Mouse (Mus musculus): Measurements from ENCODE around the gene Rnf121. TPM values are rescaled to one million over a fixed set of nuclear protein-coding genes. Genes with fewer than 3 reads are reported as not detected.

Rnf121 gene
- polyA plus RNA-seq (2015; fragmentation: Nextera tagmentation; extraction: Ambion mirVana) = 16.2 and 18.2 TPM in 2 replicates

- peak; percentile 97 for DNase-seq (ENCODE audit: low spot score)
- H3K36me3 ChIP-seq (ENCODE audit: insufficient read depth, low read length) = no peaks in the 10 kb centered on the region
- H3K4me2 ChIP-seq (replicated peaks; ENCODE audit: low read depth, low read length) = peak within 1 kb of the TSS; percentile 75
- WGBS = under 1% methylated on average over 56 of the region's 56 CpGs
- no peak for TF ChIP-seq EP300 (IDR thresholded peaks at IDR 0.05)
- peaks cover 13% of the 10 kb centered on the region; the same call in 1 of the 2 replicates for H3K4me1 ChIP-seq (ENCODE audit: insufficient read depth, low read depth, low read length)
- no peaks in the 10 kb centered on the region for H3K9me3 ChIP-seq (ENCODE audit: low read length)
- peak within 1 kb of the TSS; percentile 79 for H3K27ac ChIP-seq (ENCODE audit: low read length)
- H3K27me3 ChIP-seq (replicated peaks; ENCODE audit: insufficient read depth, low read length) = no peaks in the 10 kb centered on the region
- H3K9ac ChIP-seq (replicated peaks; ENCODE audit: low read depth) = peak within 1 kb of the TSS; percentile 48
- ATAC-seq = peak; percentile 99
- H3K4me3 ChIP-seq (ENCODE audit: low read depth, low read length) = peak within 1 kb of the TSS; percentile 62
Observed at GRCm38 (mm10) chr7:102065046-102065891, at the start of gene Rnf121, which contains the start of the genes Xndc1 and Xntrpc. Gene Rnf121, minus strand, starts transcription at chr7:102065469. Gene Xndc1, plus strand, starts transcription at chr7:102065511. Gene Xntrpc, plus strand, starts transcription at chr7:102065713.

- H3K4me3 ChIP-seq (ENCODE audit: low read depth, low read length) = no peak overlapping the region
- no peaks in the 10 kb centered on the region for H3K4me1 ChIP-seq (ENCODE audit: insufficient read depth, low read depth, low read length)
- H3K9me3 ChIP-seq (ENCODE audit: low read length) = no peaks in the 10 kb centered on the region
- no peak for ATAC-seq
- H3K4me2 ChIP-seq (replicated peaks; ENCODE audit: low read depth, low read length) = no peak overlapping the region
- DNase-seq (ENCODE audit: low spot score) = no peak
- H3K27me3 ChIP-seq (replicated peaks; ENCODE audit: insufficient read depth, low read length) = no peaks in the 10 kb centered on the region
- TF ChIP-seq CTCF (IDR thresholded peaks at IDR 0.05) (no peak), EP300 (IDR thresholded peaks at IDR 0.05) (no peak)
- H3K36me3 ChIP-seq (ENCODE audit: insufficient read depth, low read length) = no peaks in the 10 kb centered on the region
- no peak overlapping the region for H3K9ac ChIP-seq (replicated peaks; ENCODE audit: low read depth)
- H3K27ac ChIP-seq (ENCODE audit: low read length) = no peak overlapping the region
- WGBS = 75% methylated on average over 45 of the region's 45 CpGs
Observed at GRCm38 (mm10) chr7:102113151-102113729, 48.0 kb upstream of the Rnf121 start.

- Histone ChIP-seq H3K9me3 (ENCODE audit: low read length) (no peaks in the 10 kb centered on the region), H3K36me3 (ENCODE audit: insufficient read depth, low read length) (no peaks in the 10 kb centered on the region), H3K27me3 (replicated peaks; ENCODE audit: insufficient read depth, low read length) (no peaks in the 10 kb centered on the region), H3K27ac (ENCODE audit: low read length) (no peak overlapping the region), H3K9ac (replicated peaks; ENCODE audit: low read depth) (no peak overlapping the region), H3K4me3 (ENCODE audit: low read depth, low read length) (no peak overlapping the region), H3K4me2 (replicated peaks; ENCODE audit: low read depth, low read length) (no peak overlapping the region), H3K4me1 (ENCODE audit: insufficient read depth, low read depth, low read length) (peaks cover 4% of the 10 kb centered on the region; the same call in 1 of the 2 replicates)
- no peak for DNase-seq (ENCODE audit: low spot score)
- WGBS = 84% methylated on average over 4 of the region's 4 CpGs
- TF ChIP-seq CTCF (IDR thresholded peaks at IDR 0.05) (no peak), EP300 (IDR thresholded peaks at IDR 0.05) (no peak)
- ATAC-seq = no peak
Observed at GRCm38 (mm10) chr7:102109746-102110145, 44.5 kb upstream of the Rnf121 start.

- ATAC-seq (no peak), DNase-seq (ENCODE audit: low spot score) (no peak)
- TF ChIP-seq EP300 (IDR thresholded peaks at IDR 0.05) = no peak
- no peak for TF ChIP-seq CTCF (IDR thresholded peaks at IDR 0.05)
- no peak within 1 kb of the TSS for H3K4me3 ChIP-seq (ENCODE audit: low read depth, low read length)
- H3K4me1 ChIP-seq (ENCODE audit: insufficient read depth, low read depth, low read length) = peaks cover 4% of the 10 kb centered on the region; the same call in 1 of the 2 replicates
- no peak within 1 kb of the TSS for H3K27ac ChIP-seq (ENCODE audit: low read length)
- H3K4me2 ChIP-seq (replicated peaks; ENCODE audit: low read depth, low read length) = no peak within 1 kb of the TSS
- H3K36me3 ChIP-seq (ENCODE audit: insufficient read depth, low read length) = no peaks in the 10 kb centered on the region
- H3K9ac ChIP-seq (replicated peaks; ENCODE audit: low read depth) = no peak within 1 kb of the TSS
- no peaks in the 10 kb centered on the region for H3K27me3 ChIP-seq (replicated peaks; ENCODE audit: insufficient read depth, low read length)
- no peaks in the 10 kb centered on the region for H3K9me3 ChIP-seq (ENCODE audit: low read length)
- 75% methylated on average over 7 of the region's 7 CpGs for WGBS
Observed at GRCm38 (mm10) chr7:102109171-102109570, 43.9 kb upstream of the Rnf121 start, which contains the start of gene Art5. Gene Art5, minus strand, starts transcription at chr7:102109489.

GRCm38 (mm10) chr7:102108206-102108605 lies 42.9 kb upstream of the Rnf121 start:
- H3K9ac ChIP-seq (replicated peaks; ENCODE audit: low read depth) = no peak overlapping the region
- H3K4me3 ChIP-seq (ENCODE audit: low read depth, low read length) = no peak overlapping the region
- no peaks in the 10 kb centered on the region for H3K27me3 ChIP-seq (replicated peaks; ENCODE audit: insufficient read depth, low read length)
- no peaks in the 10 kb centered on the region for H3K36me3 ChIP-seq (ENCODE audit: insufficient read depth, low read length)
- no peaks in the 10 kb centered on the region for H3K9me3 ChIP-seq (ENCODE audit: low read length)
- WGBS = 85% methylated on average over 1 of the region's 1 CpGs
- DNase-seq (ENCODE audit: low spot score) (no peak), ATAC-seq (no peak)
- TF ChIP-seq EP300 (IDR thresholded peaks at IDR 0.05) (no peak), CTCF (IDR thresholded peaks at IDR 0.05) (no peak)
- peaks cover 4% of the 10 kb centered on the region; the same call in 1 of the 2 replicates for H3K4me1 ChIP-seq (ENCODE audit: insufficient read depth, low read depth, low read length)
- H3K27ac ChIP-seq (ENCODE audit: low read length) = no peak overlapping the region
- H3K4me2 ChIP-seq (replicated peaks; ENCODE audit: low read depth, low read length) = no peak overlapping the region

- Histone ChIP-seq H3K27me3 (replicated peaks; ENCODE audit: insufficient read depth, low read length) (no peaks in the 10 kb centered on the region), H3K9ac (replicated peaks; ENCODE audit: low read depth) (no peak overlapping the region), H3K4me2 (replicated peaks; ENCODE audit: low read depth, low read length) (peak overlapping the region; percentile 53), H3K9me3 (ENCODE audit: low read length) (no peaks in the 10 kb centered on the region), H3K4me3 (ENCODE audit: low read depth, low read length) (0 out of 2 replicates have a peak overlapping the region, but pooled peaks have one; percentile 16), H3K4me1 (ENCODE audit: insufficient read depth, low read depth, low read length) (peaks cover 4% of the 10 kb centered on the region; the same call in 1 of the 2 replicates), H3K27ac (ENCODE audit: low read length) (no peak overlapping the region), H3K36me3 (ENCODE audit: insufficient read depth, low read length) (no peaks in the 10 kb centered on the region)
- ATAC-seq = 0 out of 2 replicates have a peak, but pooled peaks have one; percentile 20
- no peak for DNase-seq (ENCODE audit: low spot score)
- WGBS = 6% methylated on average over 23 of the region's 23 CpGs
- TF ChIP-seq CTCF (IDR thresholded peaks at IDR 0.05) = no peak; the same call in 1 of the 2 replicates
- TF ChIP-seq EP300 (IDR thresholded peaks at IDR 0.05) = no peak
Observed at GRCm38 (mm10) chr7:102106700-102107141, 41.5 kb upstream of the Rnf121 start.

All from lung, postnatal 0 days (tissue).